Mouse (Mus musculus): ENCODE measurements at regions not wholly inside any gene's neighbourhood (a gene's known extent, or its start where the extent isn't known, plus 50 kb on each side); places are given as distances from the start of the nearest gene placed in this dataset.

- no peak for TF ChIP-seq CTCF (IDR thresholded peaks at IDR 0.05; ENCODE audit: extremely low read depth, insufficient read length, insufficient replicate concordance, low read depth, low read length)
- no peak for TF ChIP-seq POLR2A (IDR thresholded peaks at IDR 0.05; ENCODE audit: low read depth, low read length)
Observed at GRCm38 (mm10) chr4:9094522-9094921, 855.7 kb upstream of the Car8 start.

Measured in small intestine, adult 2 months (tissue).